Mouse (Mus musculus) embryonic fibroblast, embryonic 13.5 days (primary cell): ENCODE results near the gene Mybph.

Source experiments
- CTCF ChIP-seq: IDR thresholded peaks from 2 replicates; pipeline ENCODE4 v1.5.1; 2011; ENCODE audit warnings: mild to moderate bottlenecking, control low read depth, low read length, moderate library complexity, borderline replicate concordance; ENCODE audit not compliant: insufficient read depth
- POLR2A ChIP-seq: IDR thresholded peaks from 2 replicates; pipeline ENCODE4 v1.6.1; 2011; ENCODE audit warnings: low read depth, mild to moderate bottlenecking, control low read depth, low read length, moderate library complexity

- no peak for TF ChIP-seq CTCF
- TF ChIP-seq POLR2A = no peak
These were observed 12.2 kb downstream of the Mybph start for GRCm38 (mm10) chr1:134205296-134206018.
